Mouse (Mus musculus): ENCODE results near the gene Ostm1. TPM values are rescaled to one million over a fixed set of nuclear protein-coding genes. Genes with fewer than 3 reads are reported as not detected.

Gene Ostm1
- polyA plus RNA-seq (2017; shearing (Covaris generic)), result 48.2 TPM

GRCm38 (mm10) chr10:42583157-42583872 is at the start of gene Ostm1, which contains the start of gene Nr2e1:
Gene Ostm1, plus strand, starts transcription at chr10:42583822.
Gene Nr2e1, minus strand, starts transcription at chr10:42583632.

Other genes starting within 250 kb of the Ostm1 start
- gene Afg1l, start 105.3 kb upstream of the Ostm1 start, polyA plus RNA-seq (2017; shearing (Covaris generic)), result 7.0 TPM
- 267 TPM for gene Snx3, start 81.8 kb upstream of the Ostm1 start, polyA plus RNA-seq (2017; shearing (Covaris generic))
- gene Nr2e1, start 190 bp upstream of the Ostm1 start, polyA plus RNA-seq (2017; shearing (Covaris generic)), result not detected
- 76.4 TPM for gene Sec63, start 177.7 kb downstream of the Ostm1 start, polyA plus RNA-seq (2017; shearing (Covaris generic))

All from naive thymus-derived CD4-positive, alpha-beta T cell, adult 5 months (primary cell).